11 mouse cellular contexts compared by ENCODE assay signal in genomic region chr10:83134896-83135295, GRCm38 (mm10).
A peak's percentile ranks its signal among the peaks of the same experiment; 100 is the strongest.
DNase-seq lines count a peak whose midpoint lies in the region; ATAC-seq and TF ChIP-seq lines count a peak whose summit lies in the region.
"Had no signal": no experiment of that assay in that cellular context is flagged by ENCODE, and none has a peak within 500 bp of the region (broad histone marks: within the 10 kb centered on the region; RNA-seq: fewer than 3 reads in every experiment).

No protein-coding gene starts in this region.

- 66% methylated on average over 10 of the region's 10 CpGs for WGBS in heart, embryonic 10.5 days
- 79% methylated on average over 10 of the region's 10 CpGs for WGBS in heart, adult 2 months
- 22% methylated on average over 10 of the region's 10 CpGs for WGBS in forebrain, postnatal 0 days
- WGBS in midbrain, embryonic 12.5 days = 31% methylated on average over 10 of the region's 10 CpGs

- H3K27ac ChIP-seq in heart, embryonic 10.5 days = 0 out of 2 replicates have a peak overlapping the region, but pooled peaks have one; percentile 12
- H3K27ac ChIP-seq in heart, adult 2 months = no peak overlapping the region
- no peak overlapping the region for H3K27ac ChIP-seq in forebrain, postnatal 0 days (ENCODE audit: low read depth, low read length)
- H3K27ac ChIP-seq in midbrain, embryonic 12.5 days (replicated peaks) = no peak overlapping the region; the same call in 1 of the 2 replicates

- H3K36me3 ChIP-seq in heart, embryonic 10.5 days = no peaks in the 10 kb centered on the region
- H3K36me3 ChIP-seq in heart, adult 2 months (ENCODE audit: control insufficient read depth, insufficient read depth, low read length) = no peaks in the 10 kb centered on the region
- H3K36me3 ChIP-seq in forebrain, postnatal 0 days (ENCODE audit: insufficient read depth) = no peaks in the 10 kb centered on the region
- H3K36me3 ChIP-seq in midbrain, embryonic 12.5 days = no peaks in the 10 kb centered on the region

- H3K79me2 ChIP-seq in heart, adult 2 months (replicated peaks; ENCODE audit: control insufficient read depth, insufficient read depth, low read length) = no peaks in the 10 kb centered on the region

- TF ChIP-seq POLR2A in heart, adult 2 months (IDR thresholded peaks at IDR 0.05; ENCODE audit: insufficient read depth, low read depth, low read length) = no peak
- no peak for TF ChIP-seq POLR2A in brain, embryonic 14.5 days (IDR thresholded peaks at IDR 0.05; ENCODE audit: borderline replicate concordance, extremely low read depth, insufficient read depth, insufficient read length, poor library complexity, severe bottlenecking)

- no peak for DNase-seq in heart, embryonic 10.5 days (ENCODE audit: low spot score)
- no peak for DNase-seq in heart, adult 2 months
- peak; percentile 66 for DNase-seq in brain, embryonic 14.5 days (ENCODE audit: low read depth)
- DNase-seq in forebrain, postnatal 0 days = no peak
- no peak for DNase-seq in gastrocnemius, postnatal 36 days
- DNase-seq in natural killer cell, adult 2 months (ENCODE audit: low spot score in 2 of 2) = no peak
- DNase-seq: heart, adult 18-20 months; lung, postnatal 10 days; thymus, adult 18-20 months had no signal

- no peaks in the 10 kb centered on the region for H3K9me3 ChIP-seq in heart, embryonic 10.5 days
- H3K9me3 ChIP-seq in forebrain, postnatal 0 days (ENCODE audit: low read length) = no peaks in the 10 kb centered on the region
- no peaks in the 10 kb centered on the region for H3K9me3 ChIP-seq in midbrain, embryonic 12.5 days

- H3K27me3 ChIP-seq in heart, embryonic 10.5 days (ENCODE audit: insufficient read depth, poor library complexity, severe bottlenecking) = peaks cover 15% of the 10 kb centered on the region; the same call in 1 of the 2 replicates
- H3K27me3 ChIP-seq in heart, adult 2 months (ENCODE audit: control insufficient read depth, insufficient read depth, low read length) = no peaks in the 10 kb centered on the region
- H3K27me3 ChIP-seq in forebrain, postnatal 0 days (ENCODE audit: insufficient read depth, low read length) = no peaks in the 10 kb centered on the region
- peaks cover 44% of the 10 kb centered on the region for H3K27me3 ChIP-seq in midbrain, embryonic 12.5 days

- no peak overlapping the region for H3K9ac ChIP-seq in heart, adult 2 months (ENCODE audit: low read depth, low read length)
- H3K9ac ChIP-seq in forebrain, postnatal 0 days = no peak overlapping the region
- H3K9ac ChIP-seq in midbrain, embryonic 12.5 days (replicated peaks) = no peak overlapping the region

- H3K4me1 ChIP-seq in heart, embryonic 10.5 days = peaks cover 24% of the 10 kb centered on the region
- no peaks in the 10 kb centered on the region for H3K4me1 ChIP-seq in heart, adult 2 months (ENCODE audit: control insufficient read depth, insufficient read depth, low read length)
- H3K4me1 ChIP-seq in forebrain, postnatal 0 days (ENCODE audit: insufficient read depth) = peaks cover 7% of the 10 kb centered on the region; the same call in 1 of the 2 replicates
- H3K4me1 ChIP-seq in midbrain, embryonic 12.5 days = peaks cover 36% of the 10 kb centered on the region

- TF ChIP-seq CTCF in heart, adult 2 months (IDR thresholded peaks at IDR 0.05) = no peak
- TF ChIP-seq CTCF in brain, embryonic 14.5 days (IDR thresholded peaks at IDR 0.05; ENCODE audit: borderline replicate concordance, extremely low read depth, insufficient read depth, insufficient read length) = no peak
- TF ChIP-seq CTCF in forebrain, postnatal 0 days (IDR thresholded peaks at IDR 0.05; ENCODE audit: low read depth) = no peak

- TF ChIP-seq EP300 in heart, adult 2 months (IDR thresholded peaks at IDR 0.05; ENCODE audit: insufficient read depth, low read depth, low read length) = no peak

- no peak overlapping the region for H3K4me2 ChIP-seq in forebrain, postnatal 0 days (ENCODE audit: low read depth)
- H3K4me2 ChIP-seq in midbrain, embryonic 12.5 days (replicated peaks) = peak overlapping the region; percentile 26

- intact Hi-C loops in heart, adult 2 months (cut with DNase I) = no loop called here
- intact Hi-C loops in gastrocnemius, postnatal 36 days (cut with DNase I) = no loop called here

- no peak overlapping the region for H3K4me3 ChIP-seq in heart, embryonic 10.5 days
- no peak overlapping the region for H3K4me3 ChIP-seq in heart, adult 2 months
- no peak overlapping the region for H3K4me3 ChIP-seq in forebrain, postnatal 0 days (ENCODE audit: low read depth, low read length)
- no peak overlapping the region for H3K4me3 ChIP-seq in midbrain, embryonic 12.5 days

- peak; percentile 12; the same call in 1 of the 2 replicates for ATAC-seq in forebrain, postnatal 0 days
- ATAC-seq in midbrain, embryonic 12.5 days (ENCODE audit: low FRiP score, low read depth) = no peak
- ATAC-seq in megakaryocyte-erythroid progenitor cell, adult 5-6 weeks (replicated peaks; ENCODE audit: low FRiP score, low TSS enrichment, poor library complexity, severe bottlenecking) = no peak
